In the genomic region with DNA sequence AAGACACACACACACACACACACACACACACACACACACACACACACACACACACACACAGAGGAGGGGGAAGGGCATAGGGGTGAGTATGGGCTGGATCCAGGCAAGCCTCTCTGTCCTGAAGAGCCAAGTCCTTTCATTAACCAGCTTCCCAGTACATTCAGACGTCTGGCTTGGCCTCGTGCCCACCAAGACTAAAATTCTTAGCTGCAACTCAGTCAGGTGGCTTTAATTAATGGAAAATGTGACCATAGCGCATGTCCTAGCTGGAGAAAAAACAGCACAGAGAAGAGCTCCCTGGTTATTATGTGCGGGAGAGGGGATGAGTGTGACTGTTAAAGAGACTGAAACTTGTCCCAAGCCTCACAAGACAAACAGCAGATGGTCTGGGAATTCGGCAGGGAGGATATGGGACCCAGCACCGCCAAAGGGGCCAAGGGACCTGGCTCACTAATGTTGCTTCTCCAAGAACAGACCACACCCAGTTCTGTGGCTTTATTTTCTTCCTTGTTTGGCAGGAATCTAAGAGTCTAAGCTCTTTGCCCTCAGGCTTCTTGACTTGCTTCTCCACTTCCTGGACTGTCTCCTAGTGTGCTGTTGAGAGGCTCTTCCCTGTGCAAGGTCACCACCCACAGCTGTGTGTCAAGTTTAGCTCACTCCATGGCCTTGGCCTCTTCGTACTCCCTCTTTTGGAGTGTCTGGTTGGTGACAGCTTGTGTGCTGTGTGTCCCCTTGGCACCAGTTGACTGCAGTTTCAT, we compare ENCODE assay signal across 9 mouse cellular contexts. TPM values are rescaled to one million over a fixed set of nuclear protein-coding genes. Genes with fewer than 3 reads are reported as not detected.
A peak's percentile ranks its signal among the peaks of the same experiment; 100 is the strongest.
DNase-seq lines count a peak whose midpoint lies in the region; ATAC-seq and TF ChIP-seq lines count a peak whose summit lies in the region.
"Had no signal": no experiment of that assay in that cellular context is flagged by ENCODE, and none has a peak within 500 bp of the region (broad histone marks: within the 10 kb centered on the region; RNA-seq: fewer than 3 reads in every experiment).

No protein-coding gene starts in this region.

- TF ChIP-seq POLR2A in heart, adult 2 months (IDR thresholded peaks at IDR 0.05; ENCODE audit: insufficient read depth, low read depth, low read length): no peak

- H3K36me3 ChIP-seq in midbrain, embryonic 12.5 days: no peaks in the 10 kb centered on the region
- no peaks in the 10 kb centered on the region for H3K36me3 ChIP-seq in midbrain, embryonic 11.5 days (ENCODE audit: control insufficient read depth, insufficient read depth, low read length)
- H3K36me3 ChIP-seq in heart, adult 2 months (ENCODE audit: control insufficient read depth, insufficient read depth, low read length): no peaks in the 10 kb centered on the region
- H3K36me3 ChIP-seq: neural tube, embryonic 12.5 days had no signal

- no peak for DNase-seq in midbrain, embryonic 11.5 days (ENCODE audit: low spot score, missing footprints)
- peak; percentile 63 to 73 for DNase-seq in heart, adult 2 months
- peak; percentile 72 for DNase-seq in kidney, adult 9 months
- peak; percentile 53 for DNase-seq in lung, postnatal 25 days (ENCODE audit: low spot score)

- no peak overlapping the region for H3K27ac ChIP-seq in midbrain, embryonic 12.5 days (replicated peaks)
- H3K27ac ChIP-seq in midbrain, embryonic 11.5 days (ENCODE audit: low read depth, low read length): no peak overlapping the region
- peak overlapping the region; percentile 67 for H3K27ac ChIP-seq in heart, adult 2 months
- H3K27ac ChIP-seq: neural tube, embryonic 12.5 days had no signal

- no peak overlapping the region for H3K9ac ChIP-seq in midbrain, embryonic 12.5 days (replicated peaks)
- no peak overlapping the region for H3K9ac ChIP-seq in midbrain, embryonic 11.5 days (ENCODE audit: low read length)
- no peak overlapping the region for H3K9ac ChIP-seq in heart, adult 2 months (ENCODE audit: low read depth, low read length)
- H3K9ac ChIP-seq: neural tube, embryonic 12.5 days had no signal

- H3K9me3 ChIP-seq in midbrain, embryonic 12.5 days: no peaks in the 10 kb centered on the region
- no peaks in the 10 kb centered on the region for H3K9me3 ChIP-seq in midbrain, embryonic 11.5 days (ENCODE audit: control insufficient read depth, low read length)
- H3K9me3 ChIP-seq: neural tube, embryonic 12.5 days had no signal

- 74% methylated on average over 7 of the region's 7 CpGs for WGBS in midbrain, embryonic 12.5 days
- 68% methylated on average over 7 of the region's 7 CpGs for WGBS in midbrain, embryonic 11.5 days
- 14% methylated on average over 7 of the region's 7 CpGs for WGBS in heart, adult 2 months

- H3K4me3 ChIP-seq in midbrain, embryonic 12.5 days: no peak overlapping the region
- no peak overlapping the region for H3K4me3 ChIP-seq in midbrain, embryonic 11.5 days (ENCODE audit: low read depth, low read length)
- no peak overlapping the region for H3K4me3 ChIP-seq in heart, adult 2 months
- H3K4me3 ChIP-seq: neural tube, embryonic 12.5 days had no signal

- H3K4me1 ChIP-seq in midbrain, embryonic 12.5 days: peaks cover 7% of the 10 kb centered on the region; the same call in 1 of the 2 replicates
- H3K4me1 ChIP-seq in midbrain, embryonic 11.5 days (ENCODE audit: control insufficient read depth, insufficient read depth, low read length): no peaks in the 10 kb centered on the region
- H3K4me1 ChIP-seq in heart, adult 2 months (ENCODE audit: control insufficient read depth, insufficient read depth, low read length): peaks cover 4% of the 10 kb centered on the region
- H3K4me1 ChIP-seq: neural tube, embryonic 12.5 days had no signal

- intact Hi-C loops in heart, adult 2 months (cut with DNase I): no loop called here

- H3K4me2 ChIP-seq in midbrain, embryonic 12.5 days (replicated peaks): no peak overlapping the region
- H3K4me2 ChIP-seq in midbrain, embryonic 11.5 days: no peak overlapping the region
- H3K4me2 ChIP-seq: neural tube, embryonic 12.5 days had no signal

- peak; percentile 23; the same call in 1 of the 2 replicates for ATAC-seq in midbrain, embryonic 12.5 days (ENCODE audit: low FRiP score, low read depth)
- ATAC-seq in midbrain, embryonic 11.5 days (ENCODE audit: low FRiP score): no peak
- ATAC-seq in common myeloid progenitor, adult 5-6 weeks (replicated peaks; ENCODE audit: low read depth, poor library complexity, severe bottlenecking): peak; percentile 67
- ATAC-seq in activated CD4-positive, CD25-positive, alpha-beta regulatory T cell, adult 4 months: no peak
- ATAC-seq in monocyte, adult 5-6 weeks (replicated peaks; ENCODE audit: insufficient number of reproducible peaks, low FRiP score, low TSS enrichment, poor library complexity, severe bottlenecking): no peak

- H3K27me3 ChIP-seq in midbrain, embryonic 12.5 days: no peaks in the 10 kb centered on the region
- H3K27me3 ChIP-seq in midbrain, embryonic 11.5 days (ENCODE audit: control insufficient read depth, insufficient read depth, low read length): no peaks in the 10 kb centered on the region
- no peaks in the 10 kb centered on the region for H3K27me3 ChIP-seq in heart, adult 2 months (ENCODE audit: control insufficient read depth, insufficient read depth, low read length)
- H3K27me3 ChIP-seq: neural tube, embryonic 12.5 days had no signal

- H3K79me2 ChIP-seq in heart, adult 2 months (replicated peaks; ENCODE audit: control insufficient read depth, insufficient read depth, low read length): no peaks in the 10 kb centered on the region

- no peak for TF ChIP-seq CTCF in heart, adult 2 months (IDR thresholded peaks at IDR 0.05)

- TF ChIP-seq EP300 in heart, adult 2 months (IDR thresholded peaks at IDR 0.05; ENCODE audit: insufficient read depth, low read depth, low read length): no peak

RNA-seq across cellular contexts. Expression of a gene that starts 9.1 kb away (rescaled TPM):
- polyA plus RNA-seq in midbrain, embryonic 12.5 days (2016; fragmentation: Nextera tagmentation; extraction: Ambion mirVana): 14.1 and 16.2 TPM in 2 replicates
- polyA plus RNA-seq in midbrain, embryonic 11.5 days (2014; fragmentation: Nextera tagmentation; extraction: Ambion mirVana): 9.6 and 10.3 TPM in 2 replicates
- total RNA-seq in common myeloid progenitor, adult 5-6 weeks (2017): 11.6 and 15.8 TPM in 2 replicates
- total RNA-seq in heart, adult 2 months (2021): 10 to 100 TPM; 12.6 to 14.6 TPM
- 8.4 and 10.8 TPM in 2 replicates for polyA plus RNA-seq in heart, adult 2 months (2012; rRNA removed)
- polyA plus RNA-seq in activated CD4-positive, CD25-positive, alpha-beta regulatory T cell, adult 4 months (2017; shearing (Covaris generic)): 1 to 10 TPM; 4.9 to 8.5 TPM
- total RNA-seq in monocyte, adult 5-6 weeks (2017): 7.6 to 13.6 TPM (median 9.1 TPM) in 3 replicates

RNA-seq across cellular contexts. Expression of a gene that starts 27.1 kb away (rescaled TPM):
- not detected in 2 replicates for polyA plus RNA-seq in midbrain, embryonic 12.5 days (2016; fragmentation: Nextera tagmentation; extraction: Ambion mirVana)
- polyA plus RNA-seq in midbrain, embryonic 11.5 days (2014; fragmentation: Nextera tagmentation; extraction: Ambion mirVana): not detected in 2 replicates
- not detected in 2 replicates for total RNA-seq in common myeloid progenitor, adult 5-6 weeks (2017)
- total RNA-seq in heart, adult 2 months (2021): not detected
- polyA plus RNA-seq in heart, adult 2 months (2012; rRNA removed): 0.12 TPM in 1 of 2 replicates, not detected in the other
- polyA plus RNA-seq in activated CD4-positive, CD25-positive, alpha-beta regulatory T cell, adult 4 months (2017; shearing (Covaris generic)): not detected
- total RNA-seq in monocyte, adult 5-6 weeks (2017): not detected in 3 replicates
- polyA plus RNA-seq: neural tube, embryonic 12.5 days had no signal

RNA-seq across cellular contexts. Expression of a gene that starts 35.2 kb away (rescaled TPM):
- not detected in 2 replicates for polyA plus RNA-seq in midbrain, embryonic 12.5 days (2016; fragmentation: Nextera tagmentation; extraction: Ambion mirVana)
- polyA plus RNA-seq in midbrain, embryonic 11.5 days (2014; fragmentation: Nextera tagmentation; extraction: Ambion mirVana): not detected in 2 replicates
- total RNA-seq in common myeloid progenitor, adult 5-6 weeks (2017): 0.29 TPM in 1 of 2 replicates, not detected in the other
- not detected for total RNA-seq in heart, adult 2 months (2021)
- 0.12 TPM in 1 of 2 replicates, not detected in the other for polyA plus RNA-seq in heart, adult 2 months (2012; rRNA removed)
- polyA plus RNA-seq in activated CD4-positive, CD25-positive, alpha-beta regulatory T cell, adult 4 months (2017; shearing (Covaris generic)): not detected
- total RNA-seq in monocyte, adult 5-6 weeks (2017): 4.2 to 5.0 TPM in 2 of 3 replicates, not detected in the other
- polyA plus RNA-seq: neural tube, embryonic 12.5 days had no signal

RNA-seq across cellular contexts. Expression of a gene that starts 59.2 kb away (rescaled TPM):
- not detected in 2 replicates for polyA plus RNA-seq in midbrain, embryonic 12.5 days (2016; fragmentation: Nextera tagmentation; extraction: Ambion mirVana)
- not detected in 2 replicates for polyA plus RNA-seq in midbrain, embryonic 11.5 days (2014; fragmentation: Nextera tagmentation; extraction: Ambion mirVana)
- not detected in 2 replicates for total RNA-seq in common myeloid progenitor, adult 5-6 weeks (2017)
- not detected for total RNA-seq in heart, adult 2 months (2021)
- 0.26 and 0.27 TPM in 2 replicates for polyA plus RNA-seq in heart, adult 2 months (2012; rRNA removed)
- not detected for polyA plus RNA-seq in activated CD4-positive, CD25-positive, alpha-beta regulatory T cell, adult 4 months (2017; shearing (Covaris generic))
- total RNA-seq in monocyte, adult 5-6 weeks (2017): not detected in 3 replicates
- polyA plus RNA-seq: neural tube, embryonic 12.5 days had no signal

Comparison
In these comparisons a context has a peak if more than half of its experiments do, and no peak if none do; other contexts are left out.
1. ATAC-seq: peak in midbrain, embryonic 12.5 days (single experiment) and common myeloid progenitor, adult 5-6 weeks (single experiment); none in midbrain, embryonic 11.5 days (single experiment), activated CD4-positive, CD25-positive, alpha-beta regulatory T cell, adult 4 months (single experiment) and monocyte, adult 5-6 weeks (single experiment).